Mouse (Mus musculus) CH12.LX (cell line): ENCODE results near the gene Adi1. TPM values are rescaled to one million over a fixed set of nuclear protein-coding genes. Genes with fewer than 3 reads are reported as not detected.

Source experiments
- DNase-seq: peaks from one replicate; pipeline ENCODE4 v3.0.0-alpha.2; 2013; ENCODE audit errors: extremely low read depth
- H3K27ac ChIP-seq: 2 replicates; pipeline ENCODE4 v1.5.1; 2012; ENCODE audit warnings: low read depth, mild to moderate bottlenecking, control low read depth, moderate library complexity; ENCODE audit not compliant: insufficient read depth
- H3K27me3 ChIP-seq: replicated peaks from 2 replicates; pipeline ENCODE3; 2012; ENCODE audit warnings: inconsistent platforms
- H3K36me3 ChIP-seq, 2 experiments: replicated peaks in 1 of 2; 2 replicates each; pipeline versions ENCODE3 to v1.6.1; 2012; ENCODE audit warnings: inconsistent platforms in 1 of 2, low read length in 1 of 2, mild to moderate bottlenecking in 1 of 2, mixed read lengths in 1 of 2, moderate library complexity in 1 of 2; ENCODE audit not compliant: control insufficient read depth in 1 of 2, insufficient read depth in 1 of 2
- H3K4me1 ChIP-seq, 2 experiments: 2 replicates each; pipeline ENCODE4 v1.6.1; 2012; ENCODE audit warnings: inconsistent platforms in 1 of 2, moderate library complexity in 1 of 2; ENCODE audit not compliant: insufficient read depth in 2 of 2, control insufficient read depth in 1 of 2
- H3K4me2 ChIP-seq: 2 replicates; pipeline ENCODE4 v1.6.1; 2012; ENCODE audit warnings: low read depth, mild to moderate bottlenecking, control low read depth; ENCODE audit not compliant: poor library complexity, insufficient read depth, severe bottlenecking
- H3K4me3 ChIP-seq, 3 experiments: fragments of 150-350 bp in 1 of 3; sonication (generic) in 1 of 3; replicated peaks in 1 of 3; 2 replicates each; pipeline versions ENCODE3 to v1.5.1; 2011 to 2012; ENCODE audit warnings: low read depth in 2 of 3, low read length in 2 of 3, mild to moderate bottlenecking in 2 of 3, moderate library complexity in 2 of 3, control low read depth in 1 of 3, improper control_type of control experiment in 1 of 3, inconsistent platforms in 1 of 3, mixed read lengths in 1 of 3; ENCODE audit not compliant: poor library complexity in 1 of 3
- H3K79me2 ChIP-seq: replicated peaks from 2 replicates; pipeline ENCODE4 v1.6.1; 2012; ENCODE audit warnings: mild to moderate bottlenecking, moderate library complexity; ENCODE audit not compliant: control insufficient read depth, poor library complexity, insufficient read depth, severe bottlenecking; ENCODE audit errors: extremely low read depth
- H3K9ac ChIP-seq: 2 replicates; pipeline ENCODE4 v1.6.1; 2012; ENCODE audit warnings: low read depth, mild to moderate bottlenecking, control low read depth, moderate library complexity; ENCODE audit not compliant: insufficient read depth
- H3K9me3 ChIP-seq: replicated peaks from 2 replicates; pipeline ENCODE3; 2012; ENCODE audit warnings: low read length, inconsistent platforms, mixed read lengths
- BHLHE40 ChIP-seq: IDR thresholded peaks from 2 replicates; pipeline ENCODE4 v1.6.1; 2011; ENCODE audit warnings: mild to moderate bottlenecking, low read depth, low read length, improper control_type of control experiment
- CTCF ChIP-seq, 2 experiments: IDR thresholded peaks in 1 of 2; conservative IDR thresholded peaks in 1 of 2; 2 replicates each; pipeline ENCODE4 v1.5.1; 2011 to 2012; ENCODE audit warnings: low read depth in 2 of 2, low read length in 2 of 2, improper control_type of control experiment in 1 of 2, inconsistent platforms in 1 of 2, mild to moderate bottlenecking in 1 of 2, moderate library complexity in 1 of 2
- E2F4 ChIP-seq: IDR thresholded peaks from 2 replicates; pipeline ENCODE4 v1.6.1; 2011; ENCODE audit warnings: low read depth, low read length, improper control_type of control experiment; ENCODE audit not compliant: insufficient replicate concordance
- ELF1 ChIP-seq: IDR thresholded peaks from 2 replicates; pipeline ENCODE4 v1.6.1; 2014; ENCODE audit warnings: low read depth, mild to moderate bottlenecking, inconsistent platforms, low read length, improper control_type of control experiment
- EP300 ChIP-seq: IDR thresholded peaks from 2 replicates; pipeline ENCODE4 v1.6.1; 2011; ENCODE audit warnings: low read length, improper control_type of control experiment
- ETS1 ChIP-seq: conservative IDR thresholded peaks from 2 replicates; pipeline ENCODE4 v1.6.1; 2012; ENCODE audit warnings: low read depth, mild to moderate bottlenecking, inconsistent platforms, low read length, improper control_type of control experiment, moderate library complexity
- GABPA ChIP-seq: IDR thresholded peaks from 2 replicates; pipeline ENCODE4 v1.6.1; 2012; ENCODE audit warnings: low read depth, low read length, improper control_type of control experiment, inconsistent platforms; ENCODE audit not compliant: insufficient replicate concordance
- IRF4 ChIP-seq: IDR thresholded peaks from 2 replicates; pipeline ENCODE4 v1.6.1; 2014; ENCODE audit warnings: low read depth, mild to moderate bottlenecking, inconsistent platforms, low read length, improper control_type of control experiment
- MAFK ChIP-seq: IDR thresholded peaks from 2 replicates; pipeline ENCODE4 v1.6.1; 2011; ENCODE audit warnings: low read length, improper control_type of control experiment; ENCODE audit not compliant: insufficient replicate concordance
- MAX ChIP-seq: IDR thresholded peaks from 2 replicates; pipeline ENCODE4 v1.6.1; 2011; ENCODE audit warnings: low read length, improper control_type of control experiment
- MAZ ChIP-seq: IDR thresholded peaks from 2 replicates; pipeline ENCODE4 v1.6.1; 2012; ENCODE audit warnings: low read depth, mild to moderate bottlenecking, inconsistent platforms, low read length, improper control_type of control experiment, moderate library complexity
- MEF2A ChIP-seq: IDR thresholded peaks from 2 replicates; pipeline ENCODE4 v1.6.1; 2014; ENCODE audit warnings: low read depth, mild to moderate bottlenecking, inconsistent platforms, low read length, improper control_type of control experiment, borderline replicate concordance
- MXI1 ChIP-seq: IDR thresholded peaks from 2 replicates; pipeline ENCODE4 v1.6.1; 2011; ENCODE audit warnings: mild to moderate bottlenecking, low read depth, low read length, improper control_type of control experiment
- MYC ChIP-seq: IDR thresholded peaks from 2 replicates; pipeline ENCODE4 v1.6.1; 2011; ENCODE audit warnings: low read depth, mild to moderate bottlenecking, improper control_type of control experiment, low read length
- PAX5 ChIP-seq: IDR thresholded peaks from 2 replicates; pipeline ENCODE4 v1.6.1; 2012; ENCODE audit warnings: low read length, inconsistent platforms, mixed read lengths
- POLR2A ChIP-seq: IDR thresholded peaks from 2 replicates; pipeline ENCODE4 v1.6.1; 2011; ENCODE audit warnings: low read depth, mild to moderate bottlenecking, improper control_type of control experiment, low read length
- POLR2AphosphoS2 ChIP-seq: IDR thresholded peaks from 2 replicates; pipeline ENCODE4 v1.6.1; 2011; ENCODE audit warnings: low read depth, low read length, improper control_type of control experiment
- RAD21 ChIP-seq: IDR thresholded peaks from 2 replicates; pipeline ENCODE4 v1.6.1; 2011; ENCODE audit warnings: low read depth, mild to moderate bottlenecking, low read length, improper control_type of control experiment, moderate library complexity
- RCOR1 ChIP-seq: conservative IDR thresholded peaks from 2 replicates; pipeline ENCODE4 v1.6.1; 2012; ENCODE audit warnings: low read depth, mild to moderate bottlenecking, inconsistent platforms, low read length, improper control_type of control experiment
- SIN3A ChIP-seq: IDR thresholded peaks from 2 replicates; pipeline ENCODE4 v1.6.1; 2012; ENCODE audit warnings: low read length, improper control_type of control experiment, inconsistent platforms
- SMC3 ChIP-seq: IDR thresholded peaks from 2 replicates; pipeline ENCODE4 v1.6.1; 2011; ENCODE audit warnings: low read depth, low read length, improper control_type of control experiment
- TBP ChIP-seq: conservative IDR thresholded peaks from 2 replicates; pipeline ENCODE4 v1.6.1; 2011; ENCODE audit warnings: low read depth, low read length, improper control_type of control experiment
- TCF12 ChIP-seq: IDR thresholded peaks from 2 replicates; pipeline ENCODE4 v1.6.1; 2014; ENCODE audit warnings: low read depth, mild to moderate bottlenecking, inconsistent platforms, low read length, improper control_type of control experiment
- UBTF ChIP-seq: IDR thresholded peaks from 2 replicates; pipeline ENCODE4 v1.6.1; 2012; ENCODE audit warnings: low read depth, mild to moderate bottlenecking, inconsistent platforms, low read length, improper control_type of control experiment, moderate library complexity
- USF1 ChIP-seq: IDR thresholded peaks from 2 replicates; pipeline ENCODE4 v1.6.1; 2014; ENCODE audit warnings: low read depth, mild to moderate bottlenecking, inconsistent platforms, low read length, improper control_type of control experiment
- USF2 ChIP-seq: conservative IDR thresholded peaks from 2 replicates; pipeline ENCODE4 v1.6.1; 2011; ENCODE audit warnings: low read depth, low read length, improper control_type of control experiment
- ZC3H11A ChIP-seq: IDR thresholded peaks from 2 replicates; pipeline ENCODE4 v1.6.1; 2012; ENCODE audit warnings: low read depth, mild to moderate bottlenecking, inconsistent platforms, low read length, improper control_type of control experiment
- dilution Hi-C: fragments of 300-500 bp; cut with MboI; formaldehyde crosslinking; loops from 2 replicates; pipeline ENCODE4 v1.14.3; 2020; ENCODE audit warnings: low sequenced_read_pairs; ENCODE audit not compliant: extremely low pct_unique_long_range_greater_than_20kb, extremely low pct_ligation_motif_present
- in situ Hi-C: fragments of 300-500 bp; cut with MboI; formaldehyde crosslinking; loops from 3 replicates; pipeline ENCODE4 v1.14.3; 2019; ENCODE audit warnings: low sequenced_read_pairs, low pct_ligation_motif_present, low pct_unique_long_range_greater_than_20kb, mixed read lengths
- polyA plus RNA-seq: library from polyadenylated mRNA; unstranded; fragments of >175 nt; gene quantifications from 2 replicates; pipeline ENCODE4 v1.2.1, GENCODE M21; 2012; ENCODE audit warnings: low read depth; ENCODE audit not compliant: insufficient read length
- total RNA-seq, 2 experiments: library from RNA; depleted of rRNA; stranded (reverse); fragments of 300-350 nt in 1 of 2; fragments of >200 nt in 1 of 2; gene quantifications; 2 replicates each; pipeline ENCODE4 v1.2.3; 2012 to 2014

Gene Adi1
- total and polyA plus RNA-seq, 3 experiments, result 27.7 to 58.3 (median 37.5) TPM

DNA sequence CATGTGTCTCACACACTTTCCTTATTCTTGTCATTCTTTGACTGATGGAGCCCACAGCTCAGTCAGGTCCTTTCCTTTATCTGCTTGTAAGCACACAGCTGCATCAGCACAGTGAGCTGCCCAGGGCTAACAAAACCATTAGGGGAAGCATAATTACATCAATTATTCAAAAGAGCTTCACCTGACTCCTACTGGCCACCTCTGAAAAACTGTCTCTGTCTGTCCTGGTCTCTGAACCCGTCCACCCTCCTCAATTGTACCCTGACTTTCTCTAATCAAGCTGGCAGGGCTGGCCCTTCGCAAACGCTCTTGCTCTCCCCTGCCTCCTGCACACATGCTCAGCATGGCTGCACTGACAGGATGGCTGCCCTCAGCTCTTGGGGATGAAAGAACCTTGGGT is 49.3 kb downstream of the Adi1 start:
- dilution Hi-C loops (no loop called here), in situ Hi-C loops (no loop called here)
- Histone ChIP-seq H3K36me3 (peaks cover 44 to 73% of the 10 kb centered on the region in 2 experiments), H3K27ac (no peak overlapping the region), H3K27me3 (no peaks in the 10 kb centered on the region), H3K4me3 (no peak overlapping the region), H3K9me3 (no peaks in the 10 kb centered on the region), H3K4me1 (peaks cover 21 to 56% of the 10 kb centered on the region in 2 experiments), H3K4me2 (no peak overlapping the region), H3K9ac (no peak overlapping the region), H3K79me2 (no peaks in the 10 kb centered on the region)
- no peak for DNase-seq
- TF ChIP-seq USF1, result no peak
- no peak for TF ChIP-seq MAFK
- no peak for TF ChIP-seq RAD21
- no peak for TF ChIP-seq RCOR1
- no peak for TF ChIP-seq E2F4
- no peak for TF ChIP-seq EP300
- TF ChIP-seq IRF4, result no peak
- TF ChIP-seq USF2, result no peak
- no peak for TF ChIP-seq PAX5

- H3K36me3 ChIP-seq, result peaks cover 30 to 69% of the 10 kb centered on the region in 2 experiments
Measured at GRCm38 (mm10) chr12:28726204-28726603, 51.2 kb downstream of the Adi1 start.

GRCm38 (mm10) chr12:28727061-28727460 is 52.0 kb downstream of the Adi1 start:
- H3K4me3 ChIP-seq, result no peak overlapping the region
- peak overlapping the region; percentile 7; the same call in 1 of the 2 replicates for H3K27ac ChIP-seq
- TF ChIP-seq EP300, result peak; percentile 58
- peak; percentile 41; the same call in 1 of the 2 replicates for TF ChIP-seq ELF1
- peak; percentile 34; the same call in 1 of the 2 replicates for TF ChIP-seq ETS1
- TF ChIP-seq UBTF, result no peak
- TF ChIP-seq CTCF (conservative IDR thresholded peaks at IDR 0.05 in 1 of 2, IDR thresholded peaks at IDR 0.05 in 1 of 2; ENCODE audit: low read depth in 2 of 2, low read length in 2 of 2), result no peak
- TF ChIP-seq RAD21, result no peak
- no peak for TF ChIP-seq MEF2A
- TF ChIP-seq ZC3H11A, result no peak
- TF ChIP-seq GABPA, result no peak
- TF ChIP-seq RCOR1, result no peak
- TF ChIP-seq POLR2AphosphoS2, result no peak
- TF ChIP-seq SIN3A, result 0 out of 2 replicates have a peak, but pooled peaks have one; percentile 3
- no peak for TF ChIP-seq MYC
- no peak for TF ChIP-seq MAZ
- no peak for TF ChIP-seq SMC3
- TF ChIP-seq MXI1, result no peak
- TF ChIP-seq TCF12, result no peak
- 0 out of 2 replicates have a peak, but pooled peaks have one; percentile 25 for TF ChIP-seq POLR2A
- TF ChIP-seq MAX, result no peak

More at GRCm38 (mm10) chr12:28726204-28726603, 51.2 kb downstream of the Adi1 start:
- dilution Hi-C loops, result no loop called here
- H3K9ac ChIP-seq, result no peak overlapping the region
- H3K27ac ChIP-seq, result 0 out of 2 replicates have a peak overlapping the region, but pooled peaks have one; percentile 12
- in situ Hi-C loops, result no loop called here
- H3K4me2 ChIP-seq, result no peak overlapping the region
- no peaks in the 10 kb centered on the region for H3K27me3 ChIP-seq
- DNase-seq, result peak; percentile 45
- H3K4me1 ChIP-seq, result peaks cover 21 to 56% of the 10 kb centered on the region in 2 experiments
- H3K4me3 ChIP-seq, result no peak overlapping the region
- H3K9me3 ChIP-seq, result no peaks in the 10 kb centered on the region
- TF ChIP-seq BHLHE40 (no peak), EP300 (peak; percentile 32; the same call in 1 of the 2 replicates), ZC3H11A (no peak), TBP (0 out of 2 replicates have a peak, but pooled peaks have one; percentile 42), MXI1 (no peak), RAD21 (no peak)
- H3K79me2 ChIP-seq, result no peaks in the 10 kb centered on the region

More at GRCm38 (mm10) chr12:28727061-28727460, 52.0 kb downstream of the Adi1 start:
- peaks cover 29 to 69% of the 10 kb centered on the region in 2 experiments for H3K36me3 ChIP-seq
- peak; percentile 65 for DNase-seq
- no peaks in the 10 kb centered on the region for H3K27me3 ChIP-seq
- H3K9ac ChIP-seq, result no peak overlapping the region
- H3K9me3 ChIP-seq, result no peaks in the 10 kb centered on the region
- H3K79me2 ChIP-seq, result no peaks in the 10 kb centered on the region
- H3K4me2 ChIP-seq, result peak overlapping the region; percentile 14; the same call in 1 of the 2 replicates
- dilution Hi-C loops, result no loop called here
- H3K4me1 ChIP-seq, result peaks cover 21 to 56% of the 10 kb centered on the region in 2 experiments
- in situ Hi-C loops, result no loop called here
